Mouse (Mus musculus) olfactory bulb, adult 2 months (tissue): ENCODE data around the gene Ube2l6. TPM values are rescaled to one million over a fixed set of nuclear protein-coding genes. Genes with fewer than 3 reads are reported as not detected.
A peak's percentile ranks its signal among the peaks of the same experiment; 100 is the strongest.
"Not testable (repeated sequence)": the region's sequence is repeated elsewhere in the genome, so short reads cannot be mapped to it uniquely, and the experiment has no call there.

Experiments used
- H3K27ac ChIP-seq: fragments of 200-500 bp; 2 replicates; pipeline ENCODE4 v1.5.1; 2012; ENCODE audit warnings: low read depth, low read length; ENCODE audit not compliant: insufficient read depth
- H3K4me1 ChIP-seq: fragments of 200-500 bp; 2 replicates; pipeline ENCODE4 v1.6.1; 2012; ENCODE audit warnings: low read length; ENCODE audit not compliant: control insufficient read depth, insufficient read depth
- H3K4me3 ChIP-seq: fragments of 200-500 bp; 2 replicates; pipeline ENCODE4 v1.5.1; 2012; ENCODE audit warnings: mild to moderate bottlenecking, low read depth, low read length, moderate library complexity; ENCODE audit not compliant: insufficient read depth
- CTCF ChIP-seq: fragments of 200-500 bp; IDR thresholded peaks from 2 replicates; pipeline ENCODE4 v1.5.1; 2012; ENCODE audit warnings: low read depth, mild to moderate bottlenecking, low read length, moderate library complexity; ENCODE audit not compliant: insufficient read depth
- POLR2A ChIP-seq: fragments of 200-500 bp; IDR thresholded peaks from 2 replicates; pipeline ENCODE4 v1.6.1; 2012; ENCODE audit warnings: mild to moderate bottlenecking, low read depth, low read length, moderate library complexity; ENCODE audit not compliant: insufficient read depth
- WGBS: fragments of 180-500 bp; shearing (Covaris S2); methylation state at CpG from one replicate; pipeline ENCODE4 v1.1.7; 2018; 5-methylcytosine and 5-hydroxymethylcytosine counted together
- polyA plus RNA-seq: library from polyadenylated mRNA; stranded (reverse); fragments of >200 nt; gene quantifications from 2 replicates; pipeline ENCODE4 v1.2.4, GENCODE M21; 2012; ENCODE audit warnings: low replicate concordance; ENCODE audit not compliant: missing spikeins, insufficient read depth, insufficient read length

Ube2l6 gene
- polyA plus RNA-seq, 1 experiment: not detected

DNA sequence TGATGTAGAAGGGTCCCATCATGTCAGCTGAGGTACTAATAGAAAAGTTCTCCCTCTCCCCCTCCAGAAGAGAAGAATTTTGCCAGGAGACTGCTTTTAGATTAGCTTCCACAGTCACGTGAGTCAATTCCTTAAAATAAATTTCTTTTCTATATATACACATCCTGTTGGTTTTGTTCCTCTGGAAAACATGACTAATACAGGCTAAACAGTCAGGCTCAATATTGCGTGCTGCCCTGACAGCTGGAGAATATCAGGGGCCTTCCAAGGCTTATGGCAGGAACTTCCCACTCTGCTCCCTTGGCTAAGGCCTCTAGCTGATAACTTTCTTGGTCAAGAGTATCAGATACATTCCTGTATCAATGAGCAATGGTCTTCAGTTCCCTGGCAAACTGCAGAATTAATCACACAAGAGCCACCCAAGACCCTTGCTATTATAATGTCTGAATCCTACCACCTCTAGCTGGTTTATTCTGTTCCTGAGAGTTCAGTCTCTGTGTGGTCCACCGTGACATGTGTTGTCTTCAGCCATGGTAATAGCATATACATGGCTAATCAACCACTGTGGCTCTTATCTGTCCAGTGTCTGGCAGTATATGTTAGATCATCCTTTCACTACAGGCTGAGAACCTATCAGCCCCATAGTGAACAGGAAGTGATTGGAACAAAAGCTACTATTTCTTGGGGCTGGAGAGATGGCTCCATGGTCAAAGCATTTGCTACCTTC lies 14.6 kb upstream of the Ube2l6 start:
- no peak for TF ChIP-seq CTCF
- no peak for TF ChIP-seq POLR2A
- Histone ChIP-seq H3K4me3 (no peak overlapping the region), H3K27ac (no peak overlapping the region), H3K4me1 (no peaks in the 10 kb centered on the region)
- WGBS: 48% methylated on average over 3 of the region's 3 CpGs

- 77% methylated on average over 3 of the region's 3 CpGs for WGBS
- H3K27ac ChIP-seq: no peak overlapping the region
Measured at GRCm38 (mm10) chr2:84788316-84788715, 10.3 kb upstream of the Ube2l6 start.

DNA sequence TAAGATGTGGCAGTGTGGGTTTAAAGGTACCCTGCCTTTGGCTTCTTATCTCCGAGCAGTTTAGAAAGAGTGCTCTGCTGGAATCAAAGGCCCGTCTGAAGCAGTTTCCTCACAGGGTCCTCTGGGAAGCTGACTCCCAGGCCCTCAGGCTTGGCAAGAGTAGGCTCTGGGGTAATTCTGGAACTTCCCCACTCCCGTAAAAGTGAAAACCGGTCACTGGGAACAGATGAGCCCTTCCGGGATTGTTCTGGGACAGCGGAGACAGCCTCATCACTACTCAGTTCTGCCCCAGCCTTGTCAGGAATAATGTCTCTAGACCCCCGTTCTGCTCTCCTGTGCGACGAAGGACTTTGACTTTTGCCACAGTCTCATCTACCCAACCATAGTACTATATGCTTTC lies 8.2 kb upstream of the Ube2l6 start:
- WGBS: 68% methylated on average over 9 of the region's 9 CpGs
- H3K27ac ChIP-seq: no peak overlapping the region
- no peak overlapping the region for H3K4me3 ChIP-seq
- no peak for TF ChIP-seq CTCF
- TF ChIP-seq POLR2A: no peak
- H3K4me1 ChIP-seq: no peaks in the 10 kb centered on the region

More at GRCm38 (mm10) chr2:84788316-84788715, 10.3 kb upstream of the Ube2l6 start:
- Histone ChIP-seq H3K4me3 (no peak overlapping the region), H3K4me1 (no peaks in the 10 kb centered on the region)
- TF ChIP-seq POLR2A (no peak), CTCF (no peak)

DNA sequence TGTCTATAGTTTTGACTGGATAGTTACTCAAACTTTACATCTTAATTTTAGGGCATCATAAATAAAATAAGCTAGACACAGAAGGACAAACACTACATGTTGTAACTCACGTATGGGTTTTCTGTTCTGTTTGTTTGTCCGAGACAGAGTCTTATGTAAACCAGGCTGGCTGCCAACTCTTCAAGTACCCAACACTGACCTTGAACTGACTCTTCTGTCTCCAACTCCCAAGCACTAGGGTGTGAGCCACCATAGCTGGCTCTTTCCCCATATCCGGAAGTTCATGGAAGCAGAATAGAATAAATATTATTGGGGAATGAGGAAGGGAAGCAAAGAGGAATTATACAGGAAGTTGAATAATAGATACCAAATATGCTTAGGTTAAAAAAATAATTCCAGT lies 6.1 kb upstream of the Ube2l6 start:
- no peak overlapping the region for H3K27ac ChIP-seq
- H3K4me1 ChIP-seq: no peaks in the 10 kb centered on the region
- 76% methylated on average over 3 of the region's 3 CpGs for WGBS
- H3K4me3 ChIP-seq: no peak overlapping the region
- TF ChIP-seq POLR2A (no peak), CTCF (no peak)

- Histone ChIP-seq H3K4me1 (peaks cover under 1% of the 10 kb centered on the region; the same call in 1 of the 2 replicates), H3K27ac (no peak overlapping the region), H3K4me3 (no peak overlapping the region)
- WGBS: 94% methylated on average over 3 of the region's 3 CpGs
- TF ChIP-seq CTCF (no peak), POLR2A (no peak)
Measured at GRCm38 (mm10) chr2:84793154-84793553, 5.5 kb upstream of the Ube2l6 start.

DNA sequence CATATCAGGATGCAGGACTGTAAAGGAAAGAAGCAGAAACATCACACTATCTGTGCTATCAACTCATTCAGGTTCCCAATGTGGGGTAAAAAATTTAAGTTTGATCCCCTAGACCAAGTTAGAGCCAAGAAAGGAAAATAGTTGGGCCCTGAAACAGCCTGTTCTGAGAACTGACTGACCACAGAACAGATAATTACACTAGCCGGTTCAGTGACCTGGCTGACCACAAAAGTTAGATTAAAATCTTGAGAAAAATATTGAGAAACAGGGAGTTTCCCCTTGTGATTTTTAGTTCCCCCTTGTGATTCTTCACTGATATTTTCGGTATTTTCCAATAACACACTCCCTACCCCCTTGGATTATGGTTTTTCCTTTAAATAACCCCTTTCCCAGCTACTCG lies 4.8 kb upstream of the Ube2l6 start:
- no peak for TF ChIP-seq CTCF
- peaks cover 4% of the 10 kb centered on the region; the same call in 1 of the 2 replicates for H3K4me1 ChIP-seq
- H3K4me3 ChIP-seq: no peak overlapping the region
- H3K27ac ChIP-seq: no peak overlapping the region
- 87% methylated on average over 3 of the region's 3 CpGs for WGBS

DNA sequence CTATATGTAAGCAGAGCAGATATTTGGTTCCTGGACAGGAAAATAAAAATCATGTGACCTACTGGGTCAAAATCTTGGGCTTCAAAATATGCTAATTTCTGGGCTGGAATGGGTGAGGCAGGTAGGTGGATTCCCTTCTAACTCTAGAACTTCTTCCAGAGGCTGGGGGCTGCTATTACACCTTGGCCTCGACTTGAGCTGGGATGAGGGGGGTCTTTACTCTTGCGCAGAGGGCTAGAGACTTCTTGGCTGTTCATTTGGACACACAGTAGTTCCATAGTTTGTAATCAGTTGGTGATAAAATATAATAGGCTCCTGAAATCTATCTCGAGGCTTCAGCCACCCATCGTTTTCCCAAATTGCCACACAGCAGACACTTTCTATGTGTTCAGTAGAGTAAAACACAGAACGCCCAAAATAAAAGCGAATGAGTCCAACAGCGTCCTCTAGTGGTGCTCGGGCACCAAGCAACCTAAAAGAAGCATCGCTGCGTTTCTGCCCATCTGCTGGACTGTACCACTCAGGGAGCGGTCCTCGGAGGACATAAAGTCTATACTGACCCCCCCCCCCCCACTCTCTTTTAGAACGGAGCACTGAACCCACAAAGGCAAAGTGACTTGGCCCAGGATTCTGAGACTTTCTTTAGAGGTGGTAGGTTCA lies 665 bp upstream of the Ube2l6 start:
- 6% methylated on average over 13 of the region's 13 CpGs for WGBS

DNA sequence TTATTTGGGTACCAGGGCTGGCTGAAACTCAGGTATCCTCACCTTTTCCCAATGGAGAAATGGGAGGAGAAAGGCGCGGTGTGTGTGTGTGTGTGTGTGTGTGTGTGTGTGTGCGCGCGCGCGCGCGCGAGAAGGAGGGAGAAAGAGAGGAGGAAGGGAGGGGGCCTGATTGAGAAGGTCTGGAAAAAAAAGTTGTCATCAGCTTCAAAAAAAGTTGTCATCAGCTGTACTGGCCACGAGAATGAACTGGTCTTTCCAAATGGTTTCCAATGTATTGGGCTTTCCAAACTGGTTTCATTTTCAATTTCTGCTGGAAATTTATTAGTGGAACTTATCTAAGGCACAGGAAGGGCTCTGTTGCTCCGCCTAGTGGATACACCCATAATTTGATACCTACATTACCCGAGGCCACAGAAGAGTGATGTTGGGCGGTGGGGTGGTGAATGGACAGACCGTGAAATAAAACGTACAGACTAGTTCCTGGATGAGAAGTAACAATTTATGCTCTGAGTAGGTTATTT lies 473 bp downstream of the Ube2l6 start:
- H3K27ac ChIP-seq: no peak overlapping the region
- WGBS: 1% methylated on average over 16 of the region's 16 CpGs
- TF ChIP-seq CTCF (no peak), POLR2A (no peak)
- H3K4me1 ChIP-seq: peaks cover 4% of the 10 kb centered on the region; the same call in 1 of the 2 replicates
- peak overlapping the region; percentile 71 for H3K4me3 ChIP-seq

More for the DNA sequence above, 665 bp upstream of the Ube2l6 start:
- H3K4me3 ChIP-seq: peak overlapping the region; percentile 71
- TF ChIP-seq POLR2A: no peak
- TF ChIP-seq CTCF: peak; percentile 54
- H3K27ac ChIP-seq: 0 out of 2 replicates have a peak overlapping the region, but pooled peaks have one; percentile 24
- H3K4me1 ChIP-seq: peaks cover 4% of the 10 kb centered on the region; the same call in 1 of the 2 replicates

GRCm38 (mm10) chr2:84800304-84800703 lies 1.7 kb downstream of the Ube2l6 start:
- Histone ChIP-seq H3K4me1 (peaks cover 4% of the 10 kb centered on the region; the same call in 1 of the 2 replicates), H3K4me3 (no peak overlapping the region), H3K27ac (no peak overlapping the region)
- 90% methylated on average over 4 of the region's 4 CpGs for WGBS
- no peak for TF ChIP-seq POLR2A

DNA sequence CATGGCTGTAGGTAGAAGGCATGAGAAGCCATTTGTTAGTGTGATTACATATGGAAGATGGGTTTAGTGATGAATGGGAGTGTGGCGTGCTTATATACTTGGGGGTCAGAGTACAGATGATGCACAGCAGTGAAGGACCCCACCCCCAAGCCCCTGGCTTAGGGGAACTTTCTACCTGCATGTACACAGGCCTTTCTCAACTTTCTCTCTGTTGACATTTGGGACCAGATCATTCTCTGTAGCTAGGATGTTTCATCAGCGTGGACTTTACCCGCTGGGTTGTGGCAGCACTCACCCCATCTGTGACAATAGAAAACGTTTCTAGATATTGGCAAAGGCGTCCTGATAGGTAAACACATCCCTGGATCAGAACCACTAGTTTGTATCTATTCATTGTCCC lies 2.6 kb downstream of the Ube2l6 start:
- WGBS: 92% methylated on average over 5 of the region's 5 CpGs
- H3K4me3 ChIP-seq, H3K27ac ChIP-seq, H3K4me1 ChIP-seq: not testable (repeated sequence)
